Mouse (Mus musculus): ENCODE results near the gene Hhip.

Hhip gene

GRCm38 (mm10) chr8:80057198-80058174, at the start of gene Hhip:
Gene Hhip (minus strand): TSS chr8:80058006.
- no peak for DNase-seq (ENCODE audit: low read depth)

DNA sequence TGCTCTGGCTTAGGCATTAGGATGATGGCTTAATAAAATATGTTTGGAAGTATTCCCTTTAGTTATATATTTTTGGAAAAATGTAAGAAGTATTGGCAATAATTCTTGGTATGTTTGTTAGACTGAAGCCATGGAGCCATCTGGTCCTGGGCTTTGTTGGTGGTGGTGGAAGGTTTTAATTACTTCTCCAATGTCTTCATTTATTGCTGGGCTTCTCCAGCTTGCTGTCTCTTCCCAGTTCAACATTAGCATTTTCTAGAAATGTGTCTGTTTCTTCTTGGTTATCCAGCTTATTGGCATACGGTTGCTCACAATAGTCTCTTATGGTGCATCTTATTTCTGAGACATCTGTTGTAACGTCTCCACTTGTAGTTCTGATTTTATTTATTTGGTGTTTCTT, 29.2 kb upstream of the Hhip start:
- no peak for DNase-seq (ENCODE audit: low read depth)

DNA sequence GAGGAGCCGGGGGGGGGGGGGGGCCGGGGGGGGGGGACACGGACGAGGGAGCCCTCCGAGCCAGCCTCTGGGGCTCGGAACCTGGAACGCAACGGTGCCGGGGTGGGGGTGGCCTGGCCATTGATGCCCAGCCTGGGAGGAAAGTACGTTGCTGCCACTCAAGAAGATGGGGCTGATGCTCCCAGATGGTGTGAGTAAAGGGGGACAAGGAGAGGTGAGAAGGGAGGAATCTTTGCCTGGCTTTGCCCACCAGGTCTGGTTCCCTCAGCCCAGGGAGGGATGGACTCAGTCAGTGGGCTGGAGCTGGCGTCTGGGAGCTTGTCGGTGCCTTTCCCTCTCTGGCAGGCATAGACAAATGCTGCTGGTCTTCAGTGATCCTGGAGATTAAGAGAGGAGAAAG, 387 bp upstream of the Hhip start:
- DNase-seq (ENCODE audit: low read depth) = no peak

DNA sequence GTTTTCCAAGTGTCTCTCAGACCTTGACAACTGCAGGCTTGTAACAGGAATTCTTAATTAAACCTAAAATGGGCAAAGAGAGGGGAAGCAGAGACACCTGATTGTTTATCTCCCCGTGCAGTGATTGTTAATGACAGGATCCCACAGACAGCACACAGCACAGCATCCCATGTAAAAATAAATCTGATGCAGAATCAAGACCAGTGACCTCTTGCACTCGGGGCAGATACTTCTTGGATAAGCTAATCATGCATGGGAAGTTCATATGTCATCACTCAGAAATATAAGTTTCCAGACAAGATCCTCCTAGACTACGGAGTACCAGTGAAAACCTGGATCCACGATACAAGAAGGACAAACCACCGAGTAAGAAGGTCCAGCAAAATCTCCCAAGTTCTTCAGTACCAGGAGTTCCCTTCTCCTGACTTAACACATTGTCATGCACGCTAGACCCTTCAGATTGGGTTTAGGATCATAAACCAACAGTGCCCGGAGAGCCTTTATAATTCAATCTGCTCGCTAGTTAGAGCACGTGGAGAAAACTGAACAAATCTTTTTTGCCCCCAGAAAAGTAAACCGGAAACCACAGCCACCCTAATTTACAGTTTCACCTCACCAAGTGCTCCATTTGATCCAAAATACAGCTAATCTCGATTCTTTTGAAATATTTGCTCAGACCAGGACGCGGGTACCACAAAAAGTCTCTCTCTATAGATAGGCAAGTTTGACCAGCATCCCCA, 1.3 kb downstream of the Hhip start:
- DNase-seq (ENCODE audit: low read depth) = no peak

DNA sequence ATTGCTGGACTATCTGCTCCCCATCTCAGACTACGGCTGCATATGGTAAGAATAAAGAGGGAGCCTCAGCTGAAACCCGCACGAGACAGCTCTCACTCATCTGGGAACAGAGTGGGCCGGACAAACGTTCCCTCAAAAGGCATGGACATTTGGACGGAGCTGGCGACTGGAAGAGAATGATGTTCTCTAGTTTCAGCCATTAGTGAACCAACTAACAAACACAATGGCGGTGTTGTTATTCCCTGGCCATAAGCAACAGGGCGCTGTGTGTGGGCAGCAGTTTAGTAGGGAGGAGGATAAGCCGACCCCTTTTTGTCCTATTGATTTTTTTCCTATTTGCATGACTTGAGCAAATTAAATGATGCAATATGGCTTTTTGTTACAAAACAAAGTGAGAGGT, 2.0 kb downstream of the Hhip start:
- DNase-seq (ENCODE audit: low read depth) = no peak

GRCm38 (mm10) chr8:80055094-80055493, 2.7 kb downstream of the Hhip start:
- DNase-seq (ENCODE audit: low read depth) = no peak

GRCm38 (mm10) chr8:80054216-80054615, 3.6 kb downstream of the Hhip start:
- DNase-seq (ENCODE audit: low read depth) = no peak

DNA sequence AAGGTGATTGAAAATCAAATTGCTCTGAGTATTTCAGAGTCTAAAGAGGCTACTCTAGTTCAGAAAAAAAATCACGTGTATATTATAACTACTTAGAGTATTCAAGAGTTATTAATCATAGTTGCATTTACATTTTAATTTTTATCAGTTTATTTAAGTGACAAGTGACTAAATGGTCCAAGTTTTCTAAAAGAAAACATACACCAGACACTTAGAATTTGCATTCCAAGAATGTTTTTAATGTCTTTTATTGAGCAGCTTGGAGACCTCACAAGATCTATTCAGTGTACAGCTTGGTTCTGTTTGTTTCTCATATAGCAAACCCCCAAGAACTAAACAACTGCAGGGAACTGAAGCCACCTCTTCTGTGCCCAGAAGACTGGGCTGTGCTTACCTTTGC, 5.0 kb downstream of the Hhip start:
- DNase-seq (ENCODE audit: low read depth) = no peak

GRCm38 (mm10) chr8:80051494-80051893, 6.3 kb downstream of the Hhip start:
- peak; percentile 10 for DNase-seq (ENCODE audit: low read depth)

DNA sequence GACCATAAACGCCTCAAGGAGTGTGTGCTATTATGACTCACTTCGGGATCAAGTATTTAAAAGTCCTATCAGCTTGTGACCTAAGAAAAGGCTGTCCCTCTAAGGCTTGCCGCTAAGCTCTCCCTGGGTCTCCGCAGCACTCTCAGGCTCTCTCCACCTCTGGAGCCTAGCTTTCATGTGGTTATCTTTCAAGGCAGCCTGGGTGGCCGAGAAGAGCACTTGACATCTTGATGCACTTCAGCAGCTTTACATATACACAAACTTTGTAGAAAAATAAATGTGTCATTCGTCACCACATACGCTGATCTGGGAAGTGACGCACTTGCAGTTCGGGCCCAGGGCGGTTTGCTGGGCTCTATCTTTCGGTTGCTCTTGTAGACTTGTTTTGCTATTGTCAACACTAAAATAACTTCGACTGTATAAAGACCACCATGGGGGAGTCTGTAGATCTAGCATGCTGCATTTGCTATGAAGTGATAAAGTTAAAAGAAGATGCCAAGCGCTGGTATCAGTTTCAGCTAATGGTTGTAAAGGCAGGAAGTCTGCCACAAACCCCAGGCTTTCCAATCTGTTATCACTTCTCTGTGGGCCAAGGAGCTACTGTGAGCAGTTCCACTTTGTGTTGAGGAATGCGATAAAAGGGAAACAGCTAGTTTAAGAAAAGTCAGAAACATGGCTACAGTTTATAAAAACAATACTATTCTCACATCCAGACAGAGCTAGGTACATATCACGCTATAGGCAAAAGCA, 8.4 kb downstream of the Hhip start:
- DNase-seq (ENCODE audit: low read depth) = no peak

- DNase-seq (ENCODE audit: low read depth) = no peak
Measured at GRCm38 (mm10) chr8:80048256-80048655, 9.6 kb downstream of the Hhip start.

GRCm38 (mm10) chr8:80037644-80038253, 20.1 kb downstream of the Hhip start:
- DNase-seq (ENCODE audit: low read depth) = no peak

DNA sequence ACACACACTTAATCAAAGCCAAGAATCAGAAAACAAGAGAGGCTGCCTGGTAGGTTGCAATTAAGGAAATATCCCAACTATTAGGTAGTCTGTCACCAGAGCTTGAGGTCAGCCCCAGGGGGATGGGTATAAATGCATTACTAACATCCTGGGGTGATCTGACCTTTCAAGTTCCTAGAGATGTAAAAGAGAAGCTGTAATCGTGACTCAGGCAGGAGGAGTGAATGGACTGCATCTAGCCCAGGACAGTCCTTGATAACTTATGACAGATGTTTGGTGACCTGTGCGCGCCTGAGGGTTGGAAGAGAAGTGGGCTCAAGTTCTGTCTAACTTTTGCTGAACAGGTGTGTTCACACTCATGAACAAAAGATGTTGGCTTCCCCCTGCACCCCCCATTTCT, 25.2 kb downstream of the Hhip start:
- no peak for DNase-seq (ENCODE audit: low read depth)

- no peak for DNase-seq (ENCODE audit: low read depth)
Measured at GRCm38 (mm10) chr8:80031330-80032293, 26.2 kb downstream of the Hhip start.

- DNase-seq (ENCODE audit: low read depth) = no peak
Measured at GRCm38 (mm10) chr8:80029631-80030030, 28.2 kb downstream of the Hhip start.

GRCm38 (mm10) chr8:80020469-80020868, 37.3 kb downstream of the Hhip start:
- no peak for DNase-seq (ENCODE audit: low read depth)

DNA sequence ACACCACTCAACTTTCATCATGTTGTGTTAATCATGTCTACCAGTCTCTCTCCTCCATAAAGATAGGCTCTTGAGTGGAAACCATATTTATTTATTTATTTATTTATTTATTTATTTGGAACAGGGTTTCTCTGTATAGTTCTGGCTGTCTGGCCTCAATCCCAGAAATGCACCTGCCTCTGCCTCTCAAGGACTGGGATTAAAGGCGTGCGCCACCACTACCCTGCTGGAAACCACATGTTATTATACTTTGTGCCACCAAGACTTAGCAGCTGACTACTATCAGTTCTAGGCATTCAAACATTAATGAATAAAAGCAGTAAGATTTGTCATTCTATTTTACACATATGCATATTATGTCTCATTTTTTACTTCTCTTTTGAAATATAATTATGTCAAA, 42.0 kb downstream of the Hhip start:
- DNase-seq (ENCODE audit: low read depth) = no peak

DNA sequence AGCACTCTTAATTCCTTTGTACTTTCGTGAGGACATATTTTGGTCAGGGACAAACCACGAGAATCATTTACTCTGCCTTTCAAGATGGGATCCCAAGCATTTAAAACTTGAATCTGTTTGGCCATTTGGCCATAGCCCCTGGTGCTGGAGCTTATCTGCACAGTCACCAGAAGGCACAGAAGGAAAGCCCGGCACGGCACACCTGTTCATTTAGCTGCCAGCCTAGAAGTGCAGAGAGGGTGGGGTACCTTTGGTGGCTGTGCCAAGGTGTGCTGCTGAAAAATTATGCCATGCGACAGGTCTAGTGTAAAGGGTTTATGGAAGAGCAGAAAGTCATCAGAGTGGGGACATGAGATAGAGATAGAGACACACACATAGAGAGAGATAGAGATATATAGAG, 53.4 kb downstream of the Hhip start:
- DNase-seq (ENCODE audit: low read depth) = no peak

GRCm38 (mm10) chr8:80002313-80002712, 55.5 kb downstream of the Hhip start:
- no peak for DNase-seq (ENCODE audit: low read depth)

- DNase-seq (ENCODE audit: low read depth) = no peak
Measured at GRCm38 (mm10) chr8:79995075-79995474, 62.7 kb downstream of the Hhip start.

DNA sequence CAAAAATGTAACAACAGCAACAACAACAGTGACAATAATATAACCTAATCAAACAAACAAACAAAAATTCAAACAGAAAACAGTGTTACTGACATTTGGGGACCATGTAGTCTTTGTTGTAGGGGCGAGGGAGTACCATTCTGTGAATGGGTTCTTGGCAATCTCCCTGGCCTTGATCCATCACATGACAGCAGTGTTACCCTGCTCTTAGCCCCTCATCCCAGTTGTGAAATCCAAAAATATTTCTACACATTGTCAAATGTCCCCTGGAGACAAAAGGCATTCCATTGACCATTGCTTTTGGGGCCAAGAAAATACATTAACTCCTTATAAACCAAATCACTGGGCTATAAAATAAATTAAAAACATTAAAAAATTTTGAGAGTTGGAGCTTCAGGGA, 64.3 kb downstream of the Hhip start:
- DNase-seq (ENCODE audit: low read depth) = no peak
